Mouse (Mus musculus): ENCODE data around the gene Srms.

- TF ChIP-seq CTCF (IDR thresholded peaks at IDR 0.05; ENCODE audit: insufficient read depth, low read length) (no peak), POLR2A (IDR thresholded peaks at IDR 0.05; ENCODE audit: borderline replicate concordance, extremely low read depth, low read depth, low read length) (no peak)
Measured at GRCm38 (mm10) chr2:181216037-181216436, 3.1 kb upstream of the Srms start.
